Mouse (Mus musculus) forebrain, embryonic 15.5 days (tissue): ENCODE measurements around the gene Olfr706. TPM values are rescaled to one million over a fixed set of nuclear protein-coding genes. Genes with fewer than 3 reads are reported as not detected.
"Not testable (repeated sequence)": the region's sequence is repeated elsewhere in the genome, so short reads cannot be mapped to it uniquely, and the experiment has no call there.

Experiments
- ATAC-seq: fragments of 200-750 bp; cut with Nextera tagmentation; replicated peaks from 2 replicates; pipeline ENCODE4 v1.8.0; 2017; ENCODE audit warnings: mild to moderate bottlenecking, moderate TSS enrichment, moderate library complexity
- H3K27ac ChIP-seq: fragments of 300-500 bp; sonication (generic); replicated peaks from 2 replicates; pipeline ENCODE4 v1.5.1; 2015; ENCODE audit warnings: mild to moderate bottlenecking, inconsistent platforms
- H3K27me3 ChIP-seq: fragments of 300-500 bp; sonication (generic); 2 replicates; pipeline ENCODE4 v1.6.1; 2015; ENCODE audit warnings: inconsistent platforms
- H3K36me3 ChIP-seq: fragments of 300-500 bp; sonication (generic); 2 replicates; pipeline ENCODE4 v1.6.1; 2015; ENCODE audit warnings: mild to moderate bottlenecking, inconsistent platforms
- H3K4me1 ChIP-seq: fragments of 300-500 bp; sonication (generic); 2 replicates; pipeline ENCODE4 v1.6.1; 2015; ENCODE audit warnings: inconsistent platforms
- H3K4me2 ChIP-seq: fragments of 300-500 bp; sonication (generic); replicated peaks from 2 replicates; pipeline ENCODE4 v1.6.1; 2015; ENCODE audit warnings: mild to moderate bottlenecking, inconsistent platforms
- H3K4me3 ChIP-seq: fragments of 300-500 bp; sonication (generic); 2 replicates; pipeline ENCODE4 v1.5.1; 2015; ENCODE audit warnings: mild to moderate bottlenecking, inconsistent platforms
- H3K9ac ChIP-seq: fragments of 300-500 bp; sonication (generic); replicated peaks from 2 replicates; pipeline ENCODE4 v1.6.1; 2015; ENCODE audit warnings: mild to moderate bottlenecking, inconsistent platforms
- H3K9me3 ChIP-seq: fragments of 300-500 bp; sonication (generic); 2 replicates; pipeline ENCODE4 v1.6.1; 2016; ENCODE audit warnings: inconsistent platforms
- WGBS: fragments of 180-500 bp; shearing (Covaris S2); methylation state at CpG from one replicate; pipeline ENCODE4 v1.1.7; 2015; ENCODE audit warnings: mixed read lengths; 5-methylcytosine and 5-hydroxymethylcytosine counted together
- polyA plus RNA-seq: library from polyadenylated mRNA; unstranded; fragments of >200 nt; fragmentation: Nextera tagmentation; extraction: Ambion mirVana; gene quantifications from 2 replicates; pipeline ENCODE4 v1.2.1, GENCODE M21; 2015

Gene Olfr706
- polyA plus RNA-seq, result not detected in 2 replicates

DNA sequence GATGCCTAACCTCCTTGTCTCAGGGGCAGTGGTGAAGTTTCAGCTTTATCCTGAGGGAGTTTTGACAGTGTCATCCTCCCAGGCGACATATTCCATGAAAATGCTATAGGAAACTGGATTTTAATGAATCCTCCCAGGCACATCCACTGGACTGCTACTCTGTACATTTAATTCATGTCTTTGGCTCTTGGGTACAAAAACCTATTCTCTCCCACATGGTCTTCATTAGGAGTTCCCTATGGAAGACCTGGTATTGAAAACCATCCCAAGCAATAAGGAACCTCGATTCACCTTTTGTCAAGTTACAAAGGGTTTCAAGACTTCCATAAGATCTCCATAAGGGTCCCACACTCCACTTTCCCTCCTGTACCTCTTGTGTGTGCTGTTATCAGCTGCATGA, at the start of gene Olfr706:
Gene Olfr706, minus strand, starts transcription at position 101 of the 400 bp plus-strand sequence.
- Histone ChIP-seq H3K27me3 (no peaks in the 10 kb centered on the region), H3K27ac (no peak within 1 kb of the TSS), H3K4me2 (no peak within 1 kb of the TSS), H3K9ac (no peak within 1 kb of the TSS), H3K36me3 (no peaks in the 10 kb centered on the region), H3K9me3 (no peaks in the 10 kb centered on the region), H3K4me1 (no peaks in the 10 kb centered on the region), H3K4me3 (no peak within 1 kb of the TSS)
- WGBS, result 85% methylated on average over 2 of the region's 2 CpGs
- ATAC-seq, result no peak

DNA sequence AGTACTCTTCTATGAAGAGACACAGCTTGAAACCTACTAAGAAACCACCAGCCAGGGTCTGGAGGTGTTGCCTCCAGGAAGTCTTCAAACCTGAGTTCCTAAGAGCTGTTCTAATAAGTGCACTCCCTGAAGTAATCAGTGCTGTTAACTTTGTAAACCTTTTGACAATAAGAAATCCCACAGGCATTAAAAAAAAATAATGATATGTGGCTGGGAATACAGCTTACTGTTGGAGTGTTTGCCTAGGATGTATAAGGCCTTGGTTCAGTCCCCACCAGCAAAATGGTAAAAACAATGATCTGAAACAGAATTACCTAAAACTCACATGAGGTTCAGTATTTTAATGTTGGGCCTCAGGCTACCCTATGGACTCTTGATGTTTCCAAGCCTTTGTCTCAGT, 44.2 kb upstream of the Olfr706 start, which contains the start of gene Olfr709-ps1:
Gene Olfr709-ps1, minus strand, starts transcription at position 101 of the 400 bp plus-strand sequence.
- Histone ChIP-seq H3K36me3 (no peaks in the 10 kb centered on the region), H3K9ac (no peak within 1 kb of the TSS)

DNA sequence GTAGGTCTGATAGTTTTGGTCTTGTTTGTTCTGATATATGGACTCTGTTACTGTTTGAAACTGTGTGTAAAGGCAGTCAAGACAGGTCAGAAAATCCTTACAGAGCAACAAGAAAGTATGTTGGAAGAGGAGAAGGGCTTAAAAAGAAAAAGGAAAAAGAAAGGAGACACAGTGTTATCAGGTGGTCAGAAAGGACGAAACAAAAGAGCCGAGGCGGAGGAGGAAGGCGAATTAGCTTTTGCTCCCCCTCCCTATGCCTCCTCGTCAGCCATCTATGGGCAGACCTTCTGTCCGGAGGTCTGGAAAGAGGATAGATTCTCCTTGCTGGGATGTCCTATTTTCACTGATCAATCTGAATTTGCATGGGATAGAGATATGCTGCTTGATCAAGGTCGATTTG, 33.0 kb upstream of the Olfr706 start:
- H3K4me1 ChIP-seq, H3K27me3 ChIP-seq, H3K9ac ChIP-seq, H3K4me3 ChIP-seq, H3K36me3 ChIP-seq, H3K4me2 ChIP-seq, H3K27ac ChIP-seq, ATAC-seq, H3K9me3 ChIP-seq: not testable (repeated sequence)
- 91% methylated on average over 7 of the region's 7 CpGs for WGBS

More for the DNA sequence above, 44.2 kb upstream of the Olfr706 start, which contains the start of gene Olfr709-ps1:
- Histone ChIP-seq H3K4me1 (no peaks in the 10 kb centered on the region), H3K4me3 (no peak within 1 kb of the TSS), H3K9me3 (no peaks in the 10 kb centered on the region), H3K4me2 (no peak within 1 kb of the TSS), H3K27ac (no peak within 1 kb of the TSS), H3K27me3 (no peaks in the 10 kb centered on the region)
- no peak for ATAC-seq

DNA sequence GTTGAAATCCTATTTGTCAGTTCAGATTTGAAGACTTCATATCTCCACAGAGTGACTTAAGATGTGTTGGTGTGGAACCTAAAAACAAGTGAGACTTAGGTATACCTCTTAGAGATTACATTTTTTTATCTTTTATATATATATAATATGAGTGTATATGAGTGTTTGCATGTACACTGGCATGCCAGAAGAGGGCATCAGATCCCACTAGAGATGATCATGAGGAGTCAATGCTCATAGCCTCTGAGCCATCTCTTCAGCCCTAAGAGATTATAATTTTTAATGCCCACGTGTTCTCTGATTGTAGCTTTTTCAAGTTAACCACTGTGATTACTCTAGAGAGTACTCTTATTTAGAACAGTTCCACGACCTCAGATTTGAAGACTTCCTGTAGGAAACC, 19.7 kb upstream of the Olfr706 start, which contains the start of gene Olfr1532-ps1:
Gene Olfr1532-ps1, plus strand, starts transcription at position 326 of the 400 bp plus-strand sequence.
- H3K9ac ChIP-seq, result no peak within 1 kb of the TSS
- WGBS, result 68% methylated on average over 2 of the region's 2 CpGs
- no peak for ATAC-seq
- H3K4me2 ChIP-seq, result no peak within 1 kb of the TSS
- H3K27me3 ChIP-seq, result no peaks in the 10 kb centered on the region
- H3K36me3 ChIP-seq, result no peaks in the 10 kb centered on the region
- no peaks in the 10 kb centered on the region for H3K9me3 ChIP-seq
- no peak within 1 kb of the TSS for H3K27ac ChIP-seq
- H3K4me3 ChIP-seq, result no peak within 1 kb of the TSS
- no peaks in the 10 kb centered on the region for H3K4me1 ChIP-seq

DNA sequence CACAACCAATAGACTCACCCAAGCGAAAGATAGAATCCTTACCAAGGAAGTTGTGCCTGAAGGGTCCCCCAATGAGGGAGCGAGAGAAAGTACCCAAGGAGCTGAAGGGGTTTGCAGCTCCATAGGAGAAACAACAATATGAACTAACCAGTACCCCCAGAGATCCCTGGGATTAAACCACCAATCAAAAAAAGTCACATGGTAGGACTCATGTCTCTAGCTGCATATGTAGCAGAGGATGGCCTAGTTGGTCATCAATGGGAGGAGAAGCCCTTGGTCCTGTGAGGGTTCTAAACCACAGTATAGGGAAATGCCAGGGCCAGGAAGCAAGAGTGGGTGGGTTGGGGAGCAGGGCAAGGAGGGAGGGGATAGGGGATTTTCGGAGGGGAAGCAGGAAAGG, 13.2 kb upstream of the Olfr706 start, which contains the start of gene Olfr707:
Gene Olfr707, minus strand, starts transcription at position 101 of the 400 bp plus-strand sequence.
- not testable (repeated sequence) for H3K36me3 ChIP-seq, H3K4me3 ChIP-seq, ATAC-seq, H3K4me1 ChIP-seq, H3K9ac ChIP-seq, H3K27ac ChIP-seq, H3K4me2 ChIP-seq, H3K27me3 ChIP-seq, H3K9me3 ChIP-seq
- 85% methylated on average over 3 of the region's 3 CpGs for WGBS

DNA sequence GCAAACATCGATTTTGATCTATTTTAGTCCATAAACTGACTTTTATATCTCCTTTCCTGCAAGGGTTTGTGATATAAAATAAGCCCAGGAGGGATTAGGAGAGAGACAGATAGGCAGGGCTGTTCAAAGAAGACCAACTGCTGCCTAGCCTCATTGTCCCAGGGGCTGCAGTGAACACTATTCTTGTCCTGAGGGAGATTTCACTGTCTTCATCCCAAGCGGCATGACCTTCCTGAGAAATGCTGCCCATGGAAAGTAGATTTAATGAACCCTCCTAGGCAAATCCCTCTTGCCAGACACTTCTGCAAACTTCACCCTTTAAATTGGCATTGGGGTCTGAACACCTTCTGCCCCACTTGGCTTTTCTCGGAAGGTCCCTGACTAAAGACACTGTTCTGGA, 11.2 kb downstream of the Olfr706 start, which contains the start of gene Olfr705:
Gene Olfr705, minus strand, starts transcription at position 101 of the 400 bp plus-strand sequence.
- Histone ChIP-seq H3K27ac (no peak within 1 kb of the TSS), H3K9me3 (no peaks in the 10 kb centered on the region), H3K4me2 (no peak within 1 kb of the TSS), H3K9ac (no peak within 1 kb of the TSS), H3K36me3 (no peaks in the 10 kb centered on the region), H3K27me3 (no peaks in the 10 kb centered on the region), H3K4me1 (no peaks in the 10 kb centered on the region), H3K4me3 (no peak within 1 kb of the TSS)
- no peak for ATAC-seq
- 78% methylated on average over 3 of the region's 3 CpGs for WGBS

DNA sequence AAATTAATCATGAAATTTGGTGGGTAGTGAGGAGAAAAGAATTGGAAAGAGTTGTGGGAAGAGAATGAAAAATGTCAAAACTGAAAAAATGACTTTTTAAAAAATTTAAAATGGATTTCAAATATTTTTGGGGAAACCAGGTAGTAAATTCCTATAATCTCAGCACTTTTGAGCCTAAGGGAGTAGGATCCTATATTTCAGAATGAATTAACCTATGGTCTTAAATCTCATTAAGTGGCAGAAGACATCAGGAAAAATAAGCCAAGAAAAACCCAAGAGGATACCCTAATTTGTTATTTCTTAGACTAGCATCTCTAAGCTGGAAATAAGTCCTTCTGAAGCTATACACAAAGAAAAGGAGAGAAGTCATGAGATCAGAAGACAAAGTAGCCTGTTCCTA, 25.1 kb downstream of the Olfr706 start, which contains the start of gene Olfr704:
Gene Olfr704, plus strand, starts transcription at position 301 of the 400 bp plus-strand sequence.
- H3K27ac ChIP-seq, result no peak within 1 kb of the TSS
- no peak within 1 kb of the TSS for H3K4me2 ChIP-seq
- no peak within 1 kb of the TSS for H3K9ac ChIP-seq
- no peak for ATAC-seq
- H3K4me1 ChIP-seq, result no peaks in the 10 kb centered on the region
- H3K4me3 ChIP-seq, result no peak within 1 kb of the TSS
- H3K36me3 ChIP-seq, result no peaks in the 10 kb centered on the region
- no peaks in the 10 kb centered on the region for H3K27me3 ChIP-seq
- H3K9me3 ChIP-seq, result no peaks in the 10 kb centered on the region

DNA sequence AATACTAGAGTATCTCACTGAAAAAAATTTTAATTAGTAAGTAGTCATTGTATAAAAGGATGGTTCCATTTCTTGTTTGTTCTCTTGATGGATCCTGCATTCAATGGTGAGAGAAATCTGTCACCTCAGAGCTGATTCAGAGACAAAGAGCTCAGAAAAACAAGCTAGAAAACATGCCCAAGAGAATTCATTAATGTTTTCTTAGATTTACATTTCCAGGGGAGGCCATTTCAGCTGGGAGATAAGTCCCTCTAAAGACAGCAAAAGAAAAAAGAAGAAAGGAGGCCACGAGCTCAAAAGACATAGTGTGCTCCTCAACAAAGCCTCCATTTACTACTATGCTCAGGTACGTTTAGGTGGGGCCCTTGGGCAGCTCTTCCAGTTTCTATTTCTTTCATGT, 44.9 kb downstream of the Olfr706 start, which contains the start of gene Olfr703:
Gene Olfr703, plus strand, starts transcription at position 301 of the 400 bp plus-strand sequence.
- no peaks in the 10 kb centered on the region; the same call in 1 of the 2 replicates for H3K9me3 ChIP-seq
- no peak within 1 kb of the TSS for H3K27ac ChIP-seq
- H3K4me2 ChIP-seq, result no peak within 1 kb of the TSS
- no peak for ATAC-seq
- H3K27me3 ChIP-seq, result no peaks in the 10 kb centered on the region
- no peak within 1 kb of the TSS for H3K9ac ChIP-seq
- 73% methylated on average over 2 of the region's 2 CpGs for WGBS
- no peaks in the 10 kb centered on the region for H3K4me1 ChIP-seq
- no peak within 1 kb of the TSS for H3K4me3 ChIP-seq
- H3K36me3 ChIP-seq, result no peaks in the 10 kb centered on the region

DNA sequence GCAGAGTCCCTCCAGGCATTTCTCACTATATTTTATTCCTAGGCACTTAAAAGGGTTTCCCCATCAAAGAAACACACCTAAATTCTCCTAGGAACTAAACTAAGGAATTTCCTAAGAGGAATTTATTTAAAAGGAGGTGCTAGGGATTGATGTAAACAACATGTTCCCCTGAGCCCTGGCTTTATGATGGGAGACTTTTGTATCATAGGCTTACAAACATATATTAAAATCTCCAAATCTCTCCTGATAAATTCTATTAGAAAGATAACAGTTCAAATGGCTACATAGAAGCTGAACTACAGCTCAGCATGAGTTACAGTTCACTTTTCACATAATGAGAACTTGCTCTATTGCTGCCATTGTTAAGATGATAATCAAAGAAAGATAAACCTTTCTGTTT, 54.2 kb downstream of the Olfr706 start, which contains the start of gene Olfr702:
Gene Olfr702, minus strand, starts transcription at position 101 of the 400 bp plus-strand sequence.
- no peaks in the 10 kb centered on the region for H3K4me1 ChIP-seq
- H3K27ac ChIP-seq, result no peak within 1 kb of the TSS
- H3K4me3 ChIP-seq, result no peak within 1 kb of the TSS
- no peak within 1 kb of the TSS for H3K9ac ChIP-seq
- no peak within 1 kb of the TSS for H3K4me2 ChIP-seq
- no peaks in the 10 kb centered on the region for H3K9me3 ChIP-seq
- H3K27me3 ChIP-seq, result no peaks in the 10 kb centered on the region
- no peak for ATAC-seq
- no peaks in the 10 kb centered on the region for H3K36me3 ChIP-seq

Other genes with a start within 250 kb of the Olfr706 start
- not detected in 2 replicates for gene Olfr693, start 207.6 kb downstream of the Olfr706 start, polyA plus RNA-seq
- not detected in 2 replicates for gene Olfr694, start 196.3 kb downstream of the Olfr706 start, polyA plus RNA-seq
- not detected in 2 replicates for gene Olfr695, start 171.8 kb downstream of the Olfr706 start, polyA plus RNA-seq
- not detected in 2 replicates for gene Olfr697, start 145.7 kb downstream of the Olfr706 start, polyA plus RNA-seq
- gene Olfr698, start 132.8 kb downstream of the Olfr706 start, polyA plus RNA-seq, result not detected in 2 replicates
- not detected in 2 replicates for gene Olfr699, start 95.0 kb downstream of the Olfr706 start, polyA plus RNA-seq
- not detected in 2 replicates for gene Olfr700, start 79.3 kb downstream of the Olfr706 start, polyA plus RNA-seq
- gene Olfr701, start 74.0 kb downstream of the Olfr706 start, polyA plus RNA-seq, result not detected in 2 replicates
- gene Olfr702, start 54.3 kb downstream of the Olfr706 start, polyA plus RNA-seq, result not detected in 2 replicates
- gene Olfr703, start 44.8 kb downstream of the Olfr706 start, polyA plus RNA-seq, result not detected in 2 replicates
- gene Olfr704, start 25.0 kb downstream of the Olfr706 start, polyA plus RNA-seq, result not detected in 2 replicates
- not detected in 2 replicates for gene Olfr705, start 11.3 kb downstream of the Olfr706 start, polyA plus RNA-seq
- gene Olfr707, start 13.1 kb upstream of the Olfr706 start, polyA plus RNA-seq, result not detected in 2 replicates
- not detected in 2 replicates for gene Olfr1532-ps1, start 19.8 kb upstream of the Olfr706 start, polyA plus RNA-seq
- gene Olfr709-ps1, start 44.1 kb upstream of the Olfr706 start, polyA plus RNA-seq, result not detected in 2 replicates
- gene Olfr710, start 60.1 kb upstream of the Olfr706 start, polyA plus RNA-seq, result not detected in 2 replicates
- gene Olfr6, start 75.8 kb upstream of the Olfr706 start, polyA plus RNA-seq, result not detected in 2 replicates
- not detected in 2 replicates for gene Olfr711, start 87.3 kb upstream of the Olfr706 start, polyA plus RNA-seq
- gene Olfr2, start 117.9 kb upstream of the Olfr706 start, polyA plus RNA-seq, result not detected in 2 replicates
- gene Olfr713, start 143.0 kb upstream of the Olfr706 start, polyA plus RNA-seq, result not detected in 2 replicates
- gene Olfr714, start 182.8 kb upstream of the Olfr706 start, polyA plus RNA-seq, result not detected in 2 replicates
- gene Olfr17, start 205.1 kb upstream of the Olfr706 start, polyA plus RNA-seq, result not detected in 2 replicates
- gene Olfr715b, start 222.2 kb upstream of the Olfr706 start, polyA plus RNA-seq, result not detected in 2 replicates
- gene Olfr715, start 242.9 kb upstream of the Olfr706 start, polyA plus RNA-seq, result not detected in 2 replicates